Mouse (Mus musculus): ENCODE measurements around the gene Tut4. TPM values are rescaled to one million over a fixed set of nuclear protein-coding genes. Genes with fewer than 3 reads are reported as not detected.

The Tut4 gene
- polyA plus RNA-seq, 1 experiment from 2014 or later, result 92.0 TPM

GRCm38 (mm10) chr4:108461262-108461903, 2.2 kb downstream of the Tut4 start:
- Histone ChIP-seq H3K4me3 (ENCODE audit: low read depth, low read length) (peak overlapping the region; percentile 99), H3K4me2 (ENCODE audit: low read depth, low read length, severe bottlenecking) (peak overlapping the region; percentile 81), H3K27me3 (ENCODE audit: control insufficient read depth, insufficient read depth, low read length) (no peaks in the 10 kb centered on the region), H3K27ac (ENCODE audit: low read depth, low read length) (no peak overlapping the region), H3K36me3 (ENCODE audit: control insufficient read depth, insufficient read depth, low read length) (no peaks in the 10 kb centered on the region; the same call in 1 of the 2 replicates), H3K9ac (ENCODE audit: low read length) (0 out of 2 replicates have a peak overlapping the region, but pooled peaks have one; percentile 4), H3K9me3 (ENCODE audit: control insufficient read depth, low read length) (no peaks in the 10 kb centered on the region), H3K4me1 (replicated peaks; ENCODE audit: control insufficient read depth, insufficient read depth, low read length) (no peaks in the 10 kb centered on the region; the same call in 1 of the 2 replicates)
- ATAC-seq (replicated peaks; ENCODE audit: low FRiP score) (no peak), DNase-seq (ENCODE audit: low spot score) (no peak)
- WGBS, result 76% methylated on average over 5 of the region's 5 CpGs

GRCm38 (mm10) chr4:108473586-108473985, 14.4 kb downstream of the Tut4 start:
- ATAC-seq (replicated peaks; ENCODE audit: low FRiP score) (no peak), DNase-seq (ENCODE audit: low spot score) (no peak)
- WGBS, result 92% methylated on average over 2 of the region's 2 CpGs
- H3K36me3 ChIP-seq (ENCODE audit: control insufficient read depth, insufficient read depth, low read length), result no peaks in the 10 kb centered on the region
- H3K27ac ChIP-seq (ENCODE audit: low read depth, low read length), result no peak overlapping the region
- H3K27me3 ChIP-seq (ENCODE audit: control insufficient read depth, insufficient read depth, low read length), result no peaks in the 10 kb centered on the region
- H3K4me1 ChIP-seq (replicated peaks; ENCODE audit: control insufficient read depth, insufficient read depth, low read length), result no peaks in the 10 kb centered on the region
- H3K9ac ChIP-seq (ENCODE audit: low read length), result no peak overlapping the region
- H3K9me3 ChIP-seq (ENCODE audit: control insufficient read depth, low read length), result no peaks in the 10 kb centered on the region
- H3K4me2 ChIP-seq (ENCODE audit: low read depth, low read length, severe bottlenecking), result no peak overlapping the region
- H3K4me3 ChIP-seq (ENCODE audit: low read depth, low read length), result no peak overlapping the region

- Histone ChIP-seq H3K36me3 (ENCODE audit: control insufficient read depth, insufficient read depth, low read length) (peaks cover 15% of the 10 kb centered on the region), H3K9me3 (ENCODE audit: control insufficient read depth, low read length) (no peaks in the 10 kb centered on the region)
Observed at GRCm38 (mm10) chr4:108482776-108483175, 23.6 kb downstream of the Tut4 start.

GRCm38 (mm10) chr4:108484230-108484629, 25.0 kb downstream of the Tut4 start:
- Histone ChIP-seq H3K4me3 (ENCODE audit: low read depth, low read length) (no peak overlapping the region), H3K4me2 (ENCODE audit: low read depth, low read length, severe bottlenecking) (no peak overlapping the region), H3K27ac (ENCODE audit: low read depth, low read length) (no peak overlapping the region), H3K36me3 (ENCODE audit: control insufficient read depth, insufficient read depth, low read length) (peaks cover 15% of the 10 kb centered on the region), H3K27me3 (ENCODE audit: control insufficient read depth, insufficient read depth, low read length) (no peaks in the 10 kb centered on the region), H3K9ac (ENCODE audit: low read length) (no peak overlapping the region), H3K9me3 (ENCODE audit: control insufficient read depth, low read length) (no peaks in the 10 kb centered on the region), H3K4me1 (replicated peaks; ENCODE audit: control insufficient read depth, insufficient read depth, low read length) (no peaks in the 10 kb centered on the region)
- ATAC-seq (replicated peaks; ENCODE audit: low FRiP score) (no peak), DNase-seq (ENCODE audit: low spot score) (no peak)
- 90% methylated on average over 4 of the region's 4 CpGs for WGBS

More at GRCm38 (mm10) chr4:108482776-108483175, 23.6 kb downstream of the Tut4 start:
- no peak overlapping the region for H3K4me2 ChIP-seq (ENCODE audit: low read depth, low read length, severe bottlenecking)
- no peak overlapping the region for H3K9ac ChIP-seq (ENCODE audit: low read length)
- no peak overlapping the region for H3K27ac ChIP-seq (ENCODE audit: low read depth, low read length)
- DNase-seq (ENCODE audit: low spot score) (no peak), ATAC-seq (replicated peaks; ENCODE audit: low FRiP score) (no peak)
- no peak overlapping the region for H3K4me3 ChIP-seq (ENCODE audit: low read depth, low read length)
- no peaks in the 10 kb centered on the region for H3K27me3 ChIP-seq (ENCODE audit: control insufficient read depth, insufficient read depth, low read length)
- H3K4me1 ChIP-seq (replicated peaks; ENCODE audit: control insufficient read depth, insufficient read depth, low read length), result no peaks in the 10 kb centered on the region

- Histone ChIP-seq H3K27ac (ENCODE audit: low read depth, low read length) (no peak overlapping the region), H3K9me3 (ENCODE audit: control insufficient read depth, low read length) (no peaks in the 10 kb centered on the region), H3K9ac (ENCODE audit: low read length) (no peak overlapping the region), H3K27me3 (ENCODE audit: control insufficient read depth, insufficient read depth, low read length) (no peaks in the 10 kb centered on the region), H3K4me1 (replicated peaks; ENCODE audit: control insufficient read depth, insufficient read depth, low read length) (no peaks in the 10 kb centered on the region), H3K4me3 (ENCODE audit: low read depth, low read length) (no peak overlapping the region), H3K4me2 (ENCODE audit: low read depth, low read length, severe bottlenecking) (no peak overlapping the region), H3K36me3 (ENCODE audit: control insufficient read depth, insufficient read depth, low read length) (peaks cover 3% of the 10 kb centered on the region; the same call in 1 of the 2 replicates)
- ATAC-seq (replicated peaks; ENCODE audit: low FRiP score) (no peak), DNase-seq (ENCODE audit: low spot score) (no peak)
- WGBS, result 85% methylated on average over 2 of the region's 2 CpGs
Observed at GRCm38 (mm10) chr4:108503023-108503422, 43.8 kb downstream of the Tut4 start.

- Histone ChIP-seq H3K36me3 (ENCODE audit: control insufficient read depth, insufficient read depth, low read length) (peaks cover 3% of the 10 kb centered on the region; the same call in 1 of the 2 replicates), H3K9ac (ENCODE audit: low read length) (no peak overlapping the region), H3K4me3 (ENCODE audit: low read depth, low read length) (no peak overlapping the region), H3K4me2 (ENCODE audit: low read depth, low read length, severe bottlenecking) (no peak overlapping the region), H3K4me1 (replicated peaks; ENCODE audit: control insufficient read depth, insufficient read depth, low read length) (no peaks in the 10 kb centered on the region), H3K9me3 (ENCODE audit: control insufficient read depth, low read length) (no peaks in the 10 kb centered on the region), H3K27ac (ENCODE audit: low read depth, low read length) (no peak overlapping the region), H3K27me3 (ENCODE audit: control insufficient read depth, insufficient read depth, low read length) (no peaks in the 10 kb centered on the region)
- WGBS, result 94% methylated on average over 2 of the region's 2 CpGs
- ATAC-seq (replicated peaks; ENCODE audit: low FRiP score) (no peak), DNase-seq (ENCODE audit: low spot score) (no peak)
Observed at GRCm38 (mm10) chr4:108539701-108540100, 80.5 kb downstream of the Tut4 start.

- Histone ChIP-seq H3K4me1 (replicated peaks; ENCODE audit: control insufficient read depth, insufficient read depth, low read length) (no peaks in the 10 kb centered on the region), H3K27me3 (ENCODE audit: control insufficient read depth, insufficient read depth, low read length) (no peaks in the 10 kb centered on the region), H3K36me3 (ENCODE audit: control insufficient read depth, insufficient read depth, low read length) (peaks cover 10% of the 10 kb centered on the region; the same call in 1 of the 2 replicates), H3K4me3 (ENCODE audit: low read depth, low read length) (no peak overlapping the region), H3K9me3 (ENCODE audit: control insufficient read depth, low read length) (no peaks in the 10 kb centered on the region), H3K27ac (ENCODE audit: low read depth, low read length) (no peak overlapping the region), H3K9ac (ENCODE audit: low read length) (no peak overlapping the region), H3K4me2 (ENCODE audit: low read depth, low read length, severe bottlenecking) (no peak overlapping the region)
- WGBS, result 93% methylated on average over 1 of the region's 1 CpGs
- no peak for ATAC-seq (replicated peaks; ENCODE audit: low FRiP score)
- DNase-seq (ENCODE audit: low spot score), result no peak
Observed at GRCm38 (mm10) chr4:108565026-108565425, 105.8 kb downstream of the Tut4 start.

- Histone ChIP-seq H3K9me3 (ENCODE audit: control insufficient read depth, low read length) (no peaks in the 10 kb centered on the region), H3K27ac (ENCODE audit: low read depth, low read length) (no peak overlapping the region), H3K36me3 (ENCODE audit: control insufficient read depth, insufficient read depth, low read length) (peaks cover 9% of the 10 kb centered on the region; the same call in 1 of the 2 replicates), H3K4me3 (ENCODE audit: low read depth, low read length) (no peak overlapping the region), H3K4me1 (replicated peaks; ENCODE audit: control insufficient read depth, insufficient read depth, low read length) (peaks cover under 1% of the 10 kb centered on the region), H3K9ac (ENCODE audit: low read length) (no peak overlapping the region), H3K4me2 (ENCODE audit: low read depth, low read length, severe bottlenecking) (no peak overlapping the region), H3K27me3 (ENCODE audit: control insufficient read depth, insufficient read depth, low read length) (no peaks in the 10 kb centered on the region)
- DNase-seq (ENCODE audit: low spot score) (no peak), ATAC-seq (replicated peaks; ENCODE audit: low FRiP score) (no peak)
- 98% methylated on average over 3 of the region's 3 CpGs for WGBS
Observed at GRCm38 (mm10) chr4:108572644-108573043, 113.4 kb downstream of the Tut4 start.
